Mouse (Mus musculus) small intestine, adult 2 months (tissue): ENCODE data around the gene Asxl2. TPM values are rescaled to one million over a fixed set of nuclear protein-coding genes. Genes with fewer than 3 reads are reported as not detected.

Experiments used
- H3K27ac ChIP-seq: fragments of 200-500 bp; 2 replicates; pipeline ENCODE4 v1.5.1; 2012; ENCODE audit warnings: low read depth, low read length, control low read depth, inconsistent platforms; ENCODE audit not compliant: insufficient read depth
- H3K27me3 ChIP-seq: fragments of 200-500 bp; 2 replicates; pipeline ENCODE4 v1.6.1; 2012; ENCODE audit warnings: mild to moderate bottlenecking, moderate library complexity, low read length, inconsistent platforms; ENCODE audit not compliant: control insufficient read depth, insufficient read depth
- H3K36me3 ChIP-seq: fragments of 200-500 bp; 2 replicates; pipeline ENCODE4 v1.6.1; 2012; ENCODE audit warnings: mild to moderate bottlenecking, low read length, control low read depth, inconsistent platforms; ENCODE audit not compliant: control insufficient read depth, insufficient read depth
- H3K4me1 ChIP-seq: fragments of 200-500 bp; 2 replicates; pipeline ENCODE4 v1.6.1; 2012; ENCODE audit warnings: low read length, inconsistent platforms, mixed read lengths; ENCODE audit not compliant: control insufficient read depth, insufficient read depth, insufficient read length
- H3K4me3 ChIP-seq: fragments of 200-500 bp; 2 replicates; pipeline ENCODE4 v1.5.1; 2012; ENCODE audit warnings: low read depth, mild to moderate bottlenecking, control low read depth, inconsistent platforms, low read length, moderate library complexity
- CTCF ChIP-seq: fragments of 200-500 bp; IDR thresholded peaks from 2 replicates; pipeline ENCODE4 v1.5.1; 2012; ENCODE audit warnings: low read depth, mild to moderate bottlenecking, control low read depth, inconsistent platforms, low read length, moderate library complexity, mixed read lengths; ENCODE audit not compliant: insufficient replicate concordance, insufficient read length; ENCODE audit errors: extremely low read depth
- POLR2A ChIP-seq: fragments of 200-500 bp; IDR thresholded peaks from 2 replicates; pipeline ENCODE4 v1.6.1; 2012; ENCODE audit warnings: low read depth, mild to moderate bottlenecking, control low read depth, inconsistent platforms, low read length, moderate library complexity
- WGBS: fragments of 180-500 bp; shearing (Covaris S2); methylation state at CpG from one replicate; pipeline ENCODE4 v1.1.7; 2018; 5-methylcytosine and 5-hydroxymethylcytosine counted together
- polyA plus RNA-seq: library from polyadenylated mRNA; depleted of rRNA; stranded (reverse); fragments of >200 nt; gene quantifications from 2 replicates; pipeline ENCODE4 v1.2.3, GENCODE M21; 2012

The Asxl2 gene
- polyA plus RNA-seq, 1 experiment, result 5.3 TPM

DNA sequence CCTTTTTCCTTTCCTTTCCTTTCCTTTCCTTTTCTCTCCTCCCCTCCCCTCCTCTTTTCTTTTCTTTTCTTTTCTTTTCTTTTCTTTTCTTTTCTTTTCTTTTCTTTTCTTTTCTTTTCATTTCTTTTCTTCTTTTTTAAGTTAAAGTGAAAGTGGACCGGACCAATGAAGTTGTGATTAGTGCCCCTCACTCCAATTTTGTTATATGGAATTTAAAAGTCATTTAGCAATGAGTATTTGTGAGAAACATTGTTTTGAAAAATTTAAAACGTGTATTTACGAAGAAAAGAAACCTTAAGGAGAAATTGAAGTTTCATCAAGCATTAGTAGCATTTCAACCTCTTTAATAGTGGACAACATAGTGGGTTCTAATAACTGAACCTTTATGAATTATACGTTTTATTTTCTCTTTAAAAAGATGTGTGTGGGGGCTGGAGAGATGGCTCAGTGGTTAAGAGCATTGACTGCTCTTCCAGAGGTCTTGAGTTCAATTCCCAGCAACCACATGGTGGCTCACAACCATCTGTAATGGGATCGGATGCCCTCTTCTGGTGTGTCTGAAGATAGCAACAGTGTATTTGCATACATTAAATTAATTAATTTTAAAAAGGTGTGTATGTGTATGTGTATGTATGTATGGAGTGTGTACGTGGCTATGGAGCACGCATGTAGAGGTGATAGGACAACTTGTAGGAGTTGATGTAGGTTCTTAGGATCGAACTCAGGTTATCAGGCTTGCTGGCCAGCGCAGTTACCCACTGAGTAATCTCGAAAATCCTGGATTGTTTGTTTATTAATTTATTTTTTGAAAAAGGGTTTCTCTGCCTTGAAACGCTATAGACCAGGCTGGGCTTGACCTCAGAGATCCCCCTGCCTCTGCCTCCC lies 1.5 kb downstream of the Asxl2 start:
- no peaks in the 10 kb centered on the region for H3K27me3 ChIP-seq
- H3K4me1 ChIP-seq, result peaks cover 4% of the 10 kb centered on the region; the same call in 1 of the 2 replicates
- H3K36me3 ChIP-seq, result no peaks in the 10 kb centered on the region; the same call in 1 of the 2 replicates
- no peak for TF ChIP-seq CTCF
- no peak for TF ChIP-seq POLR2A
- H3K4me3 ChIP-seq, result no peak overlapping the region; the same call in 1 of the 2 replicates
- H3K27ac ChIP-seq, result peak overlapping the region; percentile 94; the same call in 1 of the 2 replicates
- WGBS, result 55% methylated on average over 11 of the region's 11 CpGs

DNA sequence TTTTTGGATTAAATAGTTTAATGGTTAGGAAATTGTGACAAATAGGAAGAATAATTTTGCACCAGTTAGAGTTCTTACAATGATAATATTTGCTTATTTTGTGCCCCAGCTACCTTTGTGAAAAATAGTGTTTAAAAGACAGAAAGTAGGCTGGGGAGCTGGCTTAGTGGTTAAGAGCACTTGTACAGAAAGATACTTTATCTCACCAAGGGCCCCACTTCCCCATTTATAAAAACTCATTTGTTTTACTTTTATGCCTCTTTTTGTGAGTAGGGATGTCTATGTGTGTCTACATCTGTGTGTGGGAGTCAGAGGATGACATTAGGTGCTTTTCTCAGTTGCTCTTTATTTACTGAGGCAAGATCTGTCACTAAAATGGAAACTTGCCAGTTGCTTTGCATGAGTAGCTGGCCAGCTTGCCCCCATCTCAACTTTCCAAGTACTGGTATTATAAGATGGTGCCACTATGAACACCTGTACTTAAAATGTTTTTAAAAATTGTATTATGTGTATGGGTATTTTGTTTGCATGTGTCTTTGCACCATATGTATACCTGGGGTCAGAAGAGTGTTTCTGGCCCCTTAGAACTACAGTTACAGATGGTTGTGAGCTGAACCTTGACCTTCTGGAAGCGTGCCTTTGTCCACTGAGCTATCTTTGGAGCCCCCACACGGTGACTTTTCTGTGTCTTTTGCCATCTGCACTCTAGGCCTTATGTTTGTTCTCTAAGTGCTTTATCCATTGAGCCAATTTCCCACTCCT lies 3.2 kb downstream of the Asxl2 start:
- Histone ChIP-seq H3K27ac (no peak overlapping the region), H3K4me1 (peaks cover 4% of the 10 kb centered on the region; the same call in 1 of the 2 replicates), H3K36me3 (peaks cover 5% of the 10 kb centered on the region), H3K4me3 (no peak overlapping the region), H3K27me3 (no peaks in the 10 kb centered on the region)
- no peak for TF ChIP-seq CTCF
- TF ChIP-seq POLR2A, result no peak
- WGBS, result 27% methylated on average over 2 of the region's 2 CpGs

DNA sequence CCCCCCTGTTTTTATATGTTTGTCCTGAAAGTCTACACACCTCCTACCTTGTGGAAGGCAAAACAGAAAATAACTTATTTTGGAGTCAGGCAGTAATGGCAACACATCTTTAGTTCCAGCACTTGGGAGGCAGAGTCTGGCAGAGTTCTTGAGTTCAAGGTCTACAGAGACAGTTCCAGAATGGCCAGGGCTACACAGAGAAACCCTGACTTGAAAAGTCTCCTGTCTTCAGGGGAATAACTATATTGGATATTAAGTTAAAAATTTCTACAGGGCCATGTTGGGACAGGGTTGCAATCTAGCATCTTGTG lies 3.7 kb downstream of the Asxl2 start:
- TF ChIP-seq POLR2A (no peak), CTCF (no peak)
- no peaks in the 10 kb centered on the region for H3K27me3 ChIP-seq
- H3K36me3 ChIP-seq, result peaks cover 5% of the 10 kb centered on the region
- no peak overlapping the region for H3K27ac ChIP-seq
- peaks cover 4% of the 10 kb centered on the region; the same call in 1 of the 2 replicates for H3K4me1 ChIP-seq
- H3K4me3 ChIP-seq, result no peak overlapping the region

DNA sequence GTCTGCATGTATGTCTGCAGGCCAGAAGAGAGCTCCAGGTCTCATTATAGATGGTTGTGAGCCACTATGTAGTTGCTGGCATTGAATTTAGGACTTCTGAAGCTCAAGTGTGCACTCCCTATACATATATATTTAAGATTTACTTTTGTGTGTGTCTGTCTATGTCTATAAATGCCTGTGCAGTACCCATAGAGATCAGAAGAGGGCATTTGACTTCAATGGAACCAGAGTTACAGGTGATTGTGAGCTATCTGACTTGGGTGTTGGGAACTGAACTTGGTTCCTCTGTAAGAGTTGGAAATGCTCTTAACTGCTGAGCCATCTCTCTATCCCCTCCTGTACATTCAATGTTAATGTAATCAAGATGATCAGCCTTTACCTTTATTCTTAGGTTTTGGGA lies 4.3 kb downstream of the Asxl2 start:
- TF ChIP-seq CTCF, result no peak
- no peak for TF ChIP-seq POLR2A
- Histone ChIP-seq H3K36me3 (peaks cover 5% of the 10 kb centered on the region), H3K27me3 (no peaks in the 10 kb centered on the region), H3K27ac (no peak overlapping the region), H3K4me3 (no peak overlapping the region), H3K4me1 (peaks cover 2% of the 10 kb centered on the region; the same call in 1 of the 2 replicates)

DNA sequence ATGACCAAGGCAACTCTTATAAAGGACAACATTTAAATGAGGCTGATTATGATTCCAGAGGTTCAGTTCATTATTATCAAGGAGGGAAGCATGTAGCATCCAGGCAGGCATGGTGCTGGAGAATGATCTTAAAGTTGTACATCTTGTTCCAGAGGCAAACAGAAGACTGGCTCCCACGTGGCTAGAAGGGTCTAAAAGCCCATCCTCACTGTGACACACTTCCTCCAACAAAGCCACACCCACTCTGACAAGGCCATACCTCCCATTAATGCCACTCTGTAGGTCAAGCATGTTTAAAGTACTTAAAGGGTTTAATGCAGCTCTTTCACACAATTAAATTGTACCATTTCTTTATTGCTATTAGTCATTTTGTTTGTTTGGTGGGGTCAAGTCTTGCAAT lies 7.1 kb downstream of the Asxl2 start:
- no peak overlapping the region for H3K4me3 ChIP-seq
- H3K27ac ChIP-seq, result no peak overlapping the region
- TF ChIP-seq CTCF (no peak), POLR2A (no peak)
- peaks cover 5% of the 10 kb centered on the region; the same call in 1 of the 2 replicates for H3K36me3 ChIP-seq
- H3K4me1 ChIP-seq, result peaks cover 2% of the 10 kb centered on the region; the same call in 1 of the 2 replicates
- 15% methylated on average over 1 of the region's 1 CpGs for WGBS
- H3K27me3 ChIP-seq, result no peaks in the 10 kb centered on the region

DNA sequence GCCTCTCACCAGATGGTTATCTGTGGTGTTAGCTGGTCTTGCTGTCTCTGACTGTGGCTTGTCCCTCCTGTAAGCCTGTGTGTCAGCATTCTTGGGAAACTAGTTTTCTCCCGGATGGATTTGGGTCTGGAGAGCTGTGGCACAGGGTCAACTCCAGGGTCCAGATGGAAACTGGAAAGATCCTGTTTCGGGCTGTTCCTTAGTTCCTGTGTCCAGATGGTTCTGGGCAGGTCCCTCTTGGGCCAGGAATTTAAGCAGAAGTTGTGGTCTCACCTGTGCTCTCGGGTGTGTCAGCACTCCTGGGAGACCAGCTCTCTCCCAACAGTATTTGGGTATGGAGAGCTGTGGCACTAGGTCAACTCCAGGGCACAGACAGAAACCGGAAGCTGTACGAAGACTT lies 9.8 kb downstream of the Asxl2 start:
- Histone ChIP-seq H3K27ac (no peak overlapping the region), H3K36me3 (peaks cover 5% of the 10 kb centered on the region; the same call in 1 of the 2 replicates), H3K4me1 (no peaks in the 10 kb centered on the region), H3K4me3 (no peak overlapping the region), H3K27me3 (no peaks in the 10 kb centered on the region)
- 68% methylated on average over 5 of the region's 5 CpGs for WGBS
- TF ChIP-seq POLR2A (no peak), CTCF (no peak)

DNA sequence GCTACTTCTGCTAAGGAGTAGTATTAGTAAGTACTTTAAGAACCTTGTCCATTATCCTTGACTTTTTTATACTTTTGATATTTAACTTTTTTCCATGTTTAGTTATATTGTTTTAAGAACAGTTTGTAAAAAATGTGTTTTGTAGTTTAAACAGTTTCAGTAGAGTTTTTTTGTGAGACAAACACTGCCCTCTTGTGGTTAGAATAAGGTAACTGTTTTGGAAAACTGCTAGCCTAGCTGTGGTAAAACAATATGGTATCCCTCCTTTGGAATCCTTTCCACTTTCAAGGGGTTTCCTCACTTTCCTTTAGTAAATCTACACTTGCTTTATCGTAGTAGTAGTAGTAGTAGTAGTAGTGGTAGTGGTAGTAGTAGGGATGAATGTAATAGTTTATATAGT lies 11.2 kb downstream of the Asxl2 start:
- 94% methylated on average over 1 of the region's 1 CpGs for WGBS
- H3K36me3 ChIP-seq, result peaks cover 5% of the 10 kb centered on the region; the same call in 1 of the 2 replicates

More for the DNA sequence above, 11.2 kb downstream of the Asxl2 start:
- no peak overlapping the region for H3K27ac ChIP-seq
- TF ChIP-seq CTCF (no peak), POLR2A (no peak)
- H3K27me3 ChIP-seq, result no peaks in the 10 kb centered on the region
- no peak overlapping the region for H3K4me3 ChIP-seq
- H3K4me1 ChIP-seq, result no peaks in the 10 kb centered on the region
